11 mouse cellular contexts compared by ENCODE assay signal in the genomic region with DNA sequence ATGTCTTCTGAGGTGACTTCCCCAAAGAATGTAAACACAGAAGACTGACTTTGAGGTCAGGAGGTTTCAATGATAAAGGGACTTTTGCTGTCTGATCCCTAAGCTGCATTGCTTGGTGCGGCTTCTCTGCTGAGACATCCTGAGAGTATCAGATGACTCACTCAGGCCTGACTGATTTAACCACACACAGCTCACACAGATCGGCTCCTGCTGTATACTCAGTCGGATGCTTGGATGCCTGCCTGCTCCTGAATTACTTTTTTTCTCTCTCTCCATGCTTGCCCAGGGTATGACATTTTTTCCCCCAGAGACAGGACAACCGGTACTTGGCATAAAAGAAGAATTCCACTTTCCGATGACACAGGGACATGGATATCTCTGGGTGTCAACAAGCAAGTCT.
DNase-seq lines count a peak whose midpoint lies in the region; ATAC-seq lines count a peak whose summit lies in the region.
"Had no signal": no experiment of that assay in that cellular context is flagged by ENCODE, and none has a peak within 500 bp of the region (broad histone marks: within the 10 kb centered on the region; RNA-seq: fewer than 3 reads in every experiment).

No protein-coding gene starts in this region.

- H3K9ac ChIP-seq in hindbrain, embryonic 13.5 days = no peak overlapping the region

- no peaks in the 10 kb centered on the region for H3K36me3 ChIP-seq in hindbrain, embryonic 10.5 days
- no peaks in the 10 kb centered on the region for H3K36me3 ChIP-seq in hindbrain, embryonic 13.5 days
- H3K36me3 ChIP-seq: G1E had no signal

- ATAC-seq in granulocyte monocyte progenitor cell, adult 5-6 weeks (replicated peaks; ENCODE audit: poor library complexity, severe bottlenecking) = peak; percentile 29; the same call in 1 of the 2 replicates
- ATAC-seq in hindbrain, embryonic 13.5 days (ENCODE audit: low FRiP score) = no peak
- ATAC-seq: lung, postnatal 0 days had no signal

- peak; percentile 24 to 34 for DNase-seq in frontal cortex, postnatal 36 days (ENCODE audit: low spot score in 2 of 2)
- no peak for DNase-seq in frontal cortex, postnatal 14 days (ENCODE audit: low spot score in 2 of 2)
- peak; percentile 91 for DNase-seq in 3T3-L1 (ENCODE audit: low read depth, low spot score)
- peak; percentile 58 for DNase-seq in T-cell, adult 2 months (ENCODE audit: low spot score)
- DNase-seq in hindbrain, embryonic 10.5 days (ENCODE audit: low spot score) = no peak
- DNase-seq in spleen, postnatal 4 days (ENCODE audit: low spot score in 2 of 2) = no peak
- DNase-seq: gastrocnemius, postnatal 14 days had no signal

- no peaks in the 10 kb centered on the region for H3K9me3 ChIP-seq in hindbrain, embryonic 10.5 days
- no peaks in the 10 kb centered on the region for H3K9me3 ChIP-seq in hindbrain, embryonic 13.5 days
- H3K9me3 ChIP-seq: G1E had no signal

- H3K4me1 ChIP-seq in hindbrain, embryonic 10.5 days (replicated peaks) = peaks cover 7% of the 10 kb centered on the region; the same call in 1 of the 2 replicates
- no peaks in the 10 kb centered on the region for H3K4me1 ChIP-seq in hindbrain, embryonic 13.5 days (replicated peaks)

- H3K4me3 ChIP-seq in hindbrain, embryonic 10.5 days = no peak overlapping the region
- H3K4me3 ChIP-seq in hindbrain, embryonic 13.5 days = no peak overlapping the region

- no peak overlapping the region for H3K27ac ChIP-seq in hindbrain, embryonic 10.5 days
- no peak overlapping the region for H3K27ac ChIP-seq in hindbrain, embryonic 13.5 days

- no peaks in the 10 kb centered on the region for H3K27me3 ChIP-seq in hindbrain, embryonic 10.5 days (ENCODE audit: insufficient read depth, poor library complexity, severe bottlenecking)
- no peaks in the 10 kb centered on the region for H3K27me3 ChIP-seq in hindbrain, embryonic 13.5 days

- WGBS in hindbrain, embryonic 10.5 days = 43% methylated on average over 5 of the region's 5 CpGs
- 56% methylated on average over 5 of the region's 5 CpGs for WGBS in hindbrain, embryonic 13.5 days

- H3K4me2 ChIP-seq in hindbrain, embryonic 13.5 days = no peak overlapping the region

Comparison
In these comparisons a context has a peak if more than half of its experiments do, and no peak if none do; other contexts are left out.
1. DNase-seq: peak in frontal cortex, postnatal 36 days (2 of 2), 3T3-L1 (single experiment) and T-cell, adult 2 months (single experiment); none in frontal cortex, postnatal 14 days (0 of 2), hindbrain, embryonic 10.5 days (single experiment) and spleen, postnatal 4 days (0 of 2).